Mouse (Mus musculus): ENCODE measurements at regions not wholly inside any gene's neighbourhood (a gene's known extent, or its start where the extent isn't known, plus 50 kb on each side); places are given as distances from the start of the nearest gene placed in this dataset.

DNA sequence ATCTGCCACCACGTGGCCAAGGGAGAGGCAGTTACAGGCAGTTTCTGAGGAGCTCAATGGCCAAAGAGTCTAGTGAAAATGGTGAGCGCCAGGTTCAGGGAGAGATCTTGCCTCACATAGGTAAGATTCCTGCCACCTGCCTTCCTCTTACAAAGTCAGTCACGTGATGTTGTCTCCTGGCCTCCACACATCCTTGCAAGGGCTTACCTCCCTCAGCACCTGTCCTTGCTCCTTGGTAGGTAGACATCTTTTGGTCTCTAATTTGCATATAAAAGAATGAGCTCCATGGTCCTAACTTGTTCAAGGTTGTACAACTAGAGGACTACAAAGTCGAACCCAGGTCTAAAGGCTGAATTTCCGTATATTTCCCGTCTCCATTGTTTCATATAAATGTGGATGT lies 159.1 kb downstream of the Klf5 start:
- Histone ChIP-seq H3K27ac (replicated peaks in 1 of 2; ENCODE audit: control insufficient read depth in 1 of 2, insufficient read depth in 1 of 2, low read depth in 2 of 2, low read length in 2 of 2) (no peak overlapping the region), H3K4me1 (ENCODE audit: control insufficient read depth in 2 of 2, insufficient read depth in 2 of 2, low read length in 2 of 2) (no peaks in the 10 kb centered on the region), H3K36me3 (ENCODE audit: control insufficient read depth, insufficient read depth, low read length) (no peaks in the 10 kb centered on the region), H3K27me3 (ENCODE audit: control insufficient read depth, insufficient read depth, low read length) (no peaks in the 10 kb centered on the region), H3K4me3 (ENCODE audit: control insufficient read depth in 1 of 2, insufficient read depth in 1 of 2, low read depth in 1 of 2, low read length in 2 of 2) (no peak overlapping the region), H3K9me3 (ENCODE audit: control insufficient read depth, low read length) (no peaks in the 10 kb centered on the region), H3K9ac (ENCODE audit: low read length) (no peak overlapping the region), H3K4me2 (ENCODE audit: low read length) (no peak overlapping the region)
- no peak for ATAC-seq (ENCODE audit: insufficient number of reproducible peaks, insufficient read depth, low FRiP score, low read depth)
- 87% methylated on average over 6 of the region's 6 CpGs for WGBS

DNA sequence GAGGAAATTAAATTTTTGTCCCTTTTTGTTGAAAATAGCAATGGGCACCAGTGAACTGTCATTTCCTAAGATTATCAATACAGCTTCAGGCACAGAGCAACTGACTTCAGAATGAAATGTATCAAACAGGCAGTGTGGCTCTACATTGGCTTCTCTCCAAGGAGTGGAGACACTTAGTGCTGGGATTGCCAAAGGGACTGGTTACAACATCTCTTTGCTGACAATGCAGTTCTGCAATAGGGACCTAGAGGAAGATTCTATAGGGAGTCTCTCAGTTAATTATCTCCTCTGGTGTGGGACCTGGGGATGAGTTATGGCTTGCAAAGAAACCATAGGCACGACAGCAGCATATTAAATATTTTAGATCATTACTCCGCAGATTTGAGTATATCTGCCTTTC lies 173.6 kb downstream of the Klf5 start:
- Histone ChIP-seq H3K4me2 (ENCODE audit: low read length) (no peak overlapping the region), H3K9ac (ENCODE audit: low read length) (no peak overlapping the region), H3K9me3 (ENCODE audit: control insufficient read depth, low read length) (no peaks in the 10 kb centered on the region), H3K27ac (replicated peaks in 1 of 2; ENCODE audit: control insufficient read depth in 1 of 2, insufficient read depth in 1 of 2, low read depth in 2 of 2, low read length in 2 of 2) (no peak overlapping the region), H3K27me3 (ENCODE audit: control insufficient read depth, insufficient read depth, low read length) (no peaks in the 10 kb centered on the region), H3K36me3 (ENCODE audit: control insufficient read depth, insufficient read depth, low read length) (no peaks in the 10 kb centered on the region), H3K4me3 (ENCODE audit: control insufficient read depth in 1 of 2, insufficient read depth in 1 of 2, low read depth in 1 of 2, low read length in 2 of 2) (no peak overlapping the region), H3K4me1 (ENCODE audit: control insufficient read depth in 2 of 2, insufficient read depth in 2 of 2, low read length in 2 of 2) (no peaks in the 10 kb centered on the region)
- no peak for ATAC-seq (ENCODE audit: insufficient number of reproducible peaks, insufficient read depth, low FRiP score, low read depth)
- WGBS: 84% methylated on average over 2 of the region's 2 CpGs

DNA sequence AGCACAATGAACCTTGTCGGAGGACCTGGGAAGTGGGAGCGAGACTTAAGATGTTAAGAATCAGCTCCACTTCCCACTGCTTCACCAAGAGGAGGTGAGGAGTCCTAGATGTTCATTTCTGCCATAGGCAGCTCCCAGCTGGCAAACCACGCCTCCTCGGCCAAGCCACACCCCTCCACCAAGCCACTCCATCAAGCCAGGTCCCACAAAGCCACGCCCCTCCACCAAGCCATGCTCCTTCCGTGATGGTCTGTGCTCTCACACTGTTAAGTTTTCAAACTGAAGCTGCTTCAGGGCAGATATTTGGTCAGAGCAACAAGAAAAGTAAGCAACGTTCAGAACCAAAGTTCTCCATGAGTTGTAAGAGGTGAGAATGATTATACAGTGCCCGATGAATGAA lies 176.8 kb downstream of the Klf5 start:
- no peak for ATAC-seq (ENCODE audit: insufficient number of reproducible peaks, insufficient read depth, low FRiP score, low read depth)
- Histone ChIP-seq H3K9me3 (ENCODE audit: control insufficient read depth, low read length) (no peaks in the 10 kb centered on the region), H3K36me3 (ENCODE audit: control insufficient read depth, insufficient read depth, low read length) (no peaks in the 10 kb centered on the region), H3K27ac (replicated peaks in 1 of 2; ENCODE audit: control insufficient read depth in 1 of 2, insufficient read depth in 1 of 2, low read depth in 2 of 2, low read length in 2 of 2) (no peak overlapping the region), H3K4me2 (ENCODE audit: low read length) (no peak overlapping the region), H3K4me3 (ENCODE audit: control insufficient read depth in 1 of 2, insufficient read depth in 1 of 2, low read depth in 1 of 2, low read length in 2 of 2) (no peak overlapping the region), H3K4me1 (ENCODE audit: control insufficient read depth in 2 of 2, insufficient read depth in 2 of 2, low read length in 2 of 2) (no peaks in the 10 kb centered on the region), H3K27me3 (ENCODE audit: control insufficient read depth, insufficient read depth, low read length) (no peaks in the 10 kb centered on the region), H3K9ac (ENCODE audit: low read length) (no peak overlapping the region)
- 58% methylated on average over 8 of the region's 8 CpGs for WGBS

DNA sequence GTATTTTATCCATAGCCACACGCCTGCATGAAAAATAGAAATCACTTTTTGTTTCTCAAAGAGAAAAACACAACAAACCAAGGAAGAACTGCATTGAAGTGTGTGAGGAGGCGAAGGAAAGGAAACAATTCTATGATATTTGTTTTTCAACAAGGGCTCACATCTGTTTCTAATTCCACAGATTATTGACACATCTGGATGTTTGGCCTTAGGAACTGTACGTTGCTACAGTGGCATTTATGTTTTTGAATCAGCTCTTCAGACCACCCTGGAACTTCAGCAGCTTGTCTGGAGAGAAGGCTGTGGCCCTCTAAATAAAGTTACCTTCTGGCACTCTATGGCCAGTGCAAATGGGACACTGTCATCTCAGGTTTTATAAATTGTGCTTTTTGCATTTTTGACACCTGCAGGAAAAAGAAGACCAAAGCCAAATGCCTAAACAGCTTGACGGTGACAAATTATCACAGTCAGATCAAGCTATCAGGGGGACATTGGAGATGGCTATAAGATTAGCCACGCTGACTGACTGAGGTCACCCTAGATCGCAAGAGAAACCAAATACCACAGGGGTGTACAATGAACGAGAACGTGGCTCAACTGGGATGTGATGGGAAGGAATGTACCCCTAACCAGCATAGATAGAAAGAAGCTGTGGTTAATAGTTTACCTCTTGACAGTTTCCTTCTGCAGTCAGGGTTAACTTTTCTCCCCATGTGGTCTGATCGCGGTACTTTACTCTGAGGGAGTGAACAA lies 182.0 kb downstream of the Klf5 start:
- no peak overlapping the region for H3K4me3 ChIP-seq (ENCODE audit: control insufficient read depth in 1 of 2, insufficient read depth in 1 of 2, low read depth in 1 of 2, low read length in 2 of 2)
- no peak overlapping the region for H3K4me2 ChIP-seq (ENCODE audit: low read length)
- ATAC-seq (ENCODE audit: insufficient number of reproducible peaks, insufficient read depth, low FRiP score, low read depth): no peak
- no peaks in the 10 kb centered on the region for H3K4me1 ChIP-seq (ENCODE audit: control insufficient read depth in 2 of 2, insufficient read depth in 2 of 2, low read length in 2 of 2)
- no peak overlapping the region for H3K9ac ChIP-seq (ENCODE audit: low read length)
- H3K9me3 ChIP-seq (ENCODE audit: control insufficient read depth, low read length): no peaks in the 10 kb centered on the region
- no peak overlapping the region for H3K27ac ChIP-seq (replicated peaks in 1 of 2; ENCODE audit: control insufficient read depth in 1 of 2, insufficient read depth in 1 of 2, low read depth in 2 of 2, low read length in 2 of 2)
- no peaks in the 10 kb centered on the region for H3K36me3 ChIP-seq (ENCODE audit: control insufficient read depth, insufficient read depth, low read length)
- WGBS: 79% methylated on average over 10 of the region's 10 CpGs
- H3K27me3 ChIP-seq (ENCODE audit: control insufficient read depth, insufficient read depth, low read length): no peaks in the 10 kb centered on the region

DNA sequence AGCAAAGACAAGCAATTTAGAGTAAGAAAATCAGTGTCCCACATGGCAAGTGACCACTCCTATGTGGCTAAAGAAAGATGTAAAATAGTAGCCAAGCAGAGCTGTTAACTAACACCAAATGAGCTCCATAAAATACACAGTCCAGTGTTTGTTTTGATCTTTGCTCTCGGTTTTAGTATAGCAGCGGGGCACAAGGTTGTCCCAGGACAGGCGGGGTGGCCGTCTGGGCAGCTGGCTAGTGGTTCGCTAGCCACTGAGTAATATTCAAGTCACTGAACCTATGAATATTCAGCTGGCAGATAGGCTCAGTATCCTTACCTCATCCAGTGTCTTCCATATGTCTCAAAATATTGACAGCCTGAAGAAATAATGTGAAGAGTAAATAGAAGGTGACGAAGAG lies 189.5 kb downstream of the Klf5 start:
- Histone ChIP-seq H3K4me3 (ENCODE audit: control insufficient read depth in 1 of 2, insufficient read depth in 1 of 2, low read depth in 1 of 2, low read length in 2 of 2) (no peak overlapping the region), H3K9ac (ENCODE audit: low read length) (no peak overlapping the region), H3K4me1 (ENCODE audit: control insufficient read depth in 2 of 2, insufficient read depth in 2 of 2, low read length in 2 of 2) (no peaks in the 10 kb centered on the region), H3K9me3 (ENCODE audit: control insufficient read depth, low read length) (no peaks in the 10 kb centered on the region), H3K36me3 (ENCODE audit: control insufficient read depth, insufficient read depth, low read length) (no peaks in the 10 kb centered on the region), H3K27me3 (ENCODE audit: control insufficient read depth, insufficient read depth, low read length) (no peaks in the 10 kb centered on the region), H3K27ac (replicated peaks in 1 of 2; ENCODE audit: control insufficient read depth in 1 of 2, insufficient read depth in 1 of 2, low read depth in 2 of 2, low read length in 2 of 2) (no peak overlapping the region), H3K4me2 (ENCODE audit: low read length) (no peak overlapping the region)
- no peak for ATAC-seq (ENCODE audit: insufficient number of reproducible peaks, insufficient read depth, low FRiP score, low read depth)
- 78% methylated on average over 6 of the region's 6 CpGs for WGBS

DNA sequence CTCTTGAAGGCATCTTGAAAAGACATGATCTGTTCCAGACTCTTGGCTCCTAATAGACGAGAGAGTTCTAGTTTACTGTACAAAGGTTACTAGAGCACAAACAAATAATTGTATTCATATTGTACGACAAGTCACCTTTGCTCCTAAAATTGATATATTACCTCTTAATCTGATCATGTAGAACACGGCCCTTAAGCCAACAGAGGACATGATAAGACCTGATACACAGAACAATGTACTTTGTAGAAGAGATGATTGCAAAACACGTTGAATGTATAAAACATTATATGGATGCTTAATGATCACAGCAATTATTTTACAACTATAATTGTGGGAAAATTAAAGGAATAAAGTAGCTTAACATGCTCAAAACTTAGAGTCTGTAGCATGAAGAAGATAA lies 194.7 kb downstream of the Klf5 start:
- no peaks in the 10 kb centered on the region for H3K27me3 ChIP-seq (ENCODE audit: control insufficient read depth, insufficient read depth, low read length)
- no peak overlapping the region for H3K9ac ChIP-seq (ENCODE audit: low read length)
- H3K9me3 ChIP-seq (ENCODE audit: control insufficient read depth, low read length): no peaks in the 10 kb centered on the region
- H3K4me1 ChIP-seq (ENCODE audit: control insufficient read depth in 2 of 2, insufficient read depth in 2 of 2, low read length in 2 of 2): no peaks in the 10 kb centered on the region
- no peak overlapping the region for H3K4me2 ChIP-seq (ENCODE audit: low read length)
- no peak overlapping the region for H3K27ac ChIP-seq (replicated peaks in 1 of 2; ENCODE audit: control insufficient read depth in 1 of 2, insufficient read depth in 1 of 2, low read depth in 2 of 2, low read length in 2 of 2)
- WGBS: 83% methylated on average over 4 of the region's 4 CpGs
- H3K4me3 ChIP-seq (ENCODE audit: control insufficient read depth in 1 of 2, insufficient read depth in 1 of 2, low read depth in 1 of 2, low read length in 2 of 2): no peak overlapping the region
- H3K36me3 ChIP-seq (ENCODE audit: control insufficient read depth, insufficient read depth, low read length): no peaks in the 10 kb centered on the region
- no peak for ATAC-seq (ENCODE audit: insufficient number of reproducible peaks, insufficient read depth, low FRiP score, low read depth)

DNA sequence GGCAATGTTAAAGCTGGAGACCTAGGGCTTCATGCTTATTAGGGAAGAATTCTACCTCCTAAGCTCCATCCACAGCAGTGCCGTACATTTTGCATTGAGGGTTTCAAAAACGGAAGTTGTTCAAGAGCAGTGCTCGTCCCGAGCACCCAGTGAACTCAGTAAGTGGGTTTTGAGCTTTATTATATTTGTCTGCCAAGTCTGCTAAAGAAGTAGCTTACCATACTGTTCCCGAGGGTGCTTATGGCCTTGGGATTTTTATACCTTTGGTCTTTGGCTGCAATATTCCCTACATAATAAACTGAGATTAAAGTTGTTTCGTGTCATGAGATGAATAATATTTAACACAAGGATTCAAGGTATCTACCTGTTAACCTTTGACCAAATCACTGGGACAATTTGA lies 195.2 kb downstream of the Klf5 start:
- H3K9ac ChIP-seq (ENCODE audit: low read length): no peak overlapping the region
- H3K4me1 ChIP-seq (ENCODE audit: control insufficient read depth in 2 of 2, insufficient read depth in 2 of 2, low read length in 2 of 2): no peaks in the 10 kb centered on the region
- H3K4me2 ChIP-seq (ENCODE audit: low read length): no peak overlapping the region
- ATAC-seq (ENCODE audit: insufficient number of reproducible peaks, insufficient read depth, low FRiP score, low read depth): no peak
- no peak overlapping the region for H3K4me3 ChIP-seq (ENCODE audit: control insufficient read depth in 1 of 2, insufficient read depth in 1 of 2, low read depth in 1 of 2, low read length in 2 of 2)
- WGBS: 81% methylated on average over 6 of the region's 6 CpGs
- no peaks in the 10 kb centered on the region for H3K36me3 ChIP-seq (ENCODE audit: control insufficient read depth, insufficient read depth, low read length)
- H3K27me3 ChIP-seq (ENCODE audit: control insufficient read depth, insufficient read depth, low read length): no peaks in the 10 kb centered on the region
- H3K9me3 ChIP-seq (ENCODE audit: control insufficient read depth, low read length): no peaks in the 10 kb centered on the region
- no peak overlapping the region for H3K27ac ChIP-seq (replicated peaks in 1 of 2; ENCODE audit: control insufficient read depth in 1 of 2, insufficient read depth in 1 of 2, low read depth in 2 of 2, low read length in 2 of 2)
